Mouse (Mus musculus) hindbrain, embryonic 12.5 days (tissue): ENCODE measurements around the gene Lce1a1. TPM values are rescaled to one million over a fixed set of nuclear protein-coding genes. Genes with fewer than 3 reads are reported as not detected.
"Not testable (repeated sequence)": the region's sequence is repeated elsewhere in the genome, so short reads cannot be mapped to it uniquely, and the experiment has no call there.

Experiments used
- ATAC-seq: fragments of 200-750 bp; cut with Nextera tagmentation; 2 replicates; pipeline ENCODE4 v1.8.0; 2017; ENCODE audit warnings: moderate TSS enrichment; ENCODE audit not compliant: low FRiP score
- H3K27ac ChIP-seq: fragments of 300-500 bp; sonication (generic); 2 replicates; pipeline ENCODE4 v1.5.1; 2016; ENCODE audit warnings: mild to moderate bottlenecking
- H3K27me3 ChIP-seq: fragments of 300-500 bp; sonication (generic); 2 replicates; pipeline ENCODE4 v1.6.1; 2016; ENCODE audit warnings: mild to moderate bottlenecking
- H3K36me3 ChIP-seq: fragments of 300-500 bp; sonication (generic); 2 replicates; pipeline ENCODE4 v1.6.1; 2016; ENCODE audit warnings: mild to moderate bottlenecking
- H3K4me1 ChIP-seq: fragments of 300-500 bp; sonication (generic); 2 replicates; pipeline ENCODE4 v1.6.1; 2016
- H3K4me2 ChIP-seq: fragments of 300-500 bp; sonication (generic); replicated peaks from 2 replicates; pipeline ENCODE4 v1.6.1; 2016; ENCODE audit warnings: mild to moderate bottlenecking
- H3K4me3 ChIP-seq: fragments of 300-500 bp; sonication (generic); 2 replicates; pipeline ENCODE4 v1.5.1; 2016; ENCODE audit warnings: mild to moderate bottlenecking
- H3K9ac ChIP-seq: fragments of 300-500 bp; sonication (generic); 2 replicates; pipeline ENCODE4 v1.6.1; 2016; ENCODE audit warnings: mild to moderate bottlenecking, moderate library complexity
- H3K9me3 ChIP-seq: fragments of 300-500 bp; sonication (generic); replicated peaks from 2 replicates; pipeline ENCODE4 v1.6.1; 2016; ENCODE audit warnings: mild to moderate bottlenecking
- WGBS: fragments of 180-500 bp; shearing (Covaris S2); methylation state at CpG from one replicate; pipeline ENCODE4 v1.1.7; 2016; 5-methylcytosine and 5-hydroxymethylcytosine counted together
- polyA plus RNA-seq: library from polyadenylated mRNA; unstranded; fragments of >200 nt; fragmentation: Nextera tagmentation; extraction: Ambion mirVana; gene quantifications from 2 replicates; pipeline ENCODE4 v1.2.1, GENCODE M21; 2016

The Lce1a1 gene
- polyA plus RNA-seq = not detected in 2 replicates

DNA sequence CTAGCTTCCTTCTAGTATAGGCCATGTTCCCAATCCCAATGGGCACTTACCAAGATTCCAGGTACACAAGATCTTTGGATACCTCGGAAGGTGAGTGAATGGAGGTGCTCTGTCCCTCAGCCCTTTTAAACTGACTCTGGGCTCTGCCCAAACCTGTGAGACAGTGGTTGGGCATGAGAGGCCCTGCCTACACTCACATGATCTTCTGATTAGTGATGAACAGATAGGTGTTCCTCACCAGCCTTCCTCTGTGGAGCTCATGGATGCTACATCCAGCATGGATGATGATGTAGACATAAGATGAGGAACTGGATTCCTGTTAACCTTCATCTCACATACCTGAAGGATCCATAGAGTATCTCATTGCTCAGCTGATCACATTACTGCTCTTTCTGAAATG, at the start of gene Lce1a1:
Gene Lce1a1 (minus strand): TSS at position 101 of the 400 bp plus-strand sequence.
- no peak within 1 kb of the TSS for H3K4me3 ChIP-seq
- H3K27ac ChIP-seq = no peak within 1 kb of the TSS
- no peaks in the 10 kb centered on the region for H3K9me3 ChIP-seq
- 97% methylated on average over 1 of the region's 1 CpGs for WGBS
- no peaks in the 10 kb centered on the region for H3K4me1 ChIP-seq
- no peak within 1 kb of the TSS for H3K4me2 ChIP-seq
- no peak within 1 kb of the TSS for H3K9ac ChIP-seq
- H3K27me3 ChIP-seq = no peaks in the 10 kb centered on the region
- H3K36me3 ChIP-seq = no peaks in the 10 kb centered on the region
- no peak for ATAC-seq

DNA sequence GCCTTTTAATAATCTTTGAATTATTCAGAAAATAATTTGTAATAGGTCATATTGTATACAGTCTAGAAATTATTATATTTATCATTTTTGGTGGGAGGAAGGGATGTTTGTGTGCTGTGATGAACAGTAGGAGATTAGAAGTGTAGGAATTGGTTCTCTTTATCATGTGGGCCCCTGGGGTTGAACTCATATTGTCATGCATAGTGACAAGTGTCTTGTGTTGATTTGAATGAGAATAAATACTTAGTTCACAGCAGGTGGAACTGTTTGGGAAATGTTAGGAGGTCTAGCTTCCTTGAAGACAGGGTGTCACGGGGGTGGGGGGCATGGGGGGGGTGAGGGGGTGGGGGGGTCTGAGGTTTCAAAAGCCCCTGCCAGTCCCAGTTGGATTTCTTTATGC, 46.5 kb upstream of the Lce1a1 start:
- Histone ChIP-seq H3K27ac (no peak overlapping the region), H3K9me3 (no peaks in the 10 kb centered on the region), H3K4me2 (no peak overlapping the region), H3K9ac (no peak overlapping the region), H3K36me3 (no peaks in the 10 kb centered on the region), H3K27me3 (no peaks in the 10 kb centered on the region), H3K4me1 (no peaks in the 10 kb centered on the region), H3K4me3 (no peak overlapping the region)
- ATAC-seq = no peak
- WGBS = 13% methylated on average over 1 of the region's 1 CpGs

DNA sequence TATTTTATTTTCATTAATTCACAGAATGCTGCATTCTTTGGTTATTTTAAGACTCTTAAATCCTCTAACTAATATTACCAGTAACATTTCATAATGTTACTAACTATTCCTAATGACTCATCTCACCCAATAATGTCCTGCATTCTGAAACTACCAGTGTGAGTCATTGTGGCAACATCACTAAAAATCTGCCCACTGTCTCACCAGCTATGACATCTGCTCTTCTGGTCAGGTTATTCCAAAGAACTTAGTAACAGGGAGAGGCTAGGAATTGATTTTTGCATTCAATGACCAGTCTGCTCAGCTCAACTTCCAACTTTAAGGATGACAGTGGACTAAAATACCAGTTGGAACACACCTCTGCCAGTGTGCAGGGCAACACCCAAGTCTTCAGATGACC, 43.6 kb upstream of the Lce1a1 start:
- Histone ChIP-seq H3K4me1 (no peaks in the 10 kb centered on the region), H3K9ac (no peak overlapping the region), H3K36me3 (no peaks in the 10 kb centered on the region), H3K4me3 (no peak overlapping the region), H3K4me2 (no peak overlapping the region), H3K9me3 (no peaks in the 10 kb centered on the region), H3K27me3 (no peaks in the 10 kb centered on the region), H3K27ac (no peak overlapping the region)
- ATAC-seq = no peak

DNA sequence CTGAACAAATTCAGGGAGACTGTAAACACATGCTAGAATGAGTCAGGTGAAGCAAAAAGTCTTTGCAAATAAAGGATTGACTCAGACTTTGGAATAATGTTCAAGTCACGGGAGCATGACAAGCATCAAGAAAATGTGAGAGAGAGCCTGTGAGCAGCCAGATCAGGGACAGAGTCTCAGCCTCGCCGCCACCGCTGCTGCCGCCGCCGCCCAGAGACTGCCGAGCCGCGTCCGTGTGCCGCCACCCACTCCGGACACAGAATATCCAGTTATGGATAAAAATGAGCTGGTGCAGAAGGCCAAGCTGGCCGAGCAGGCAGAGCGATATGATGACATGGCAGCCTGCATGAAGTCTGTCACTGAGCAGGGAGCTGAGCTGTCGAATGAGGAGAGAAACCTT, 41.0 kb upstream of the Lce1a1 start:
- H3K4me3 ChIP-seq, H3K27me3 ChIP-seq, H3K9ac ChIP-seq, H3K4me2 ChIP-seq, H3K4me1 ChIP-seq, ATAC-seq, H3K9me3 ChIP-seq, H3K27ac ChIP-seq, H3K36me3 ChIP-seq: not testable (repeated sequence)
- 72% methylated on average over 16 of the region's 16 CpGs for WGBS

DNA sequence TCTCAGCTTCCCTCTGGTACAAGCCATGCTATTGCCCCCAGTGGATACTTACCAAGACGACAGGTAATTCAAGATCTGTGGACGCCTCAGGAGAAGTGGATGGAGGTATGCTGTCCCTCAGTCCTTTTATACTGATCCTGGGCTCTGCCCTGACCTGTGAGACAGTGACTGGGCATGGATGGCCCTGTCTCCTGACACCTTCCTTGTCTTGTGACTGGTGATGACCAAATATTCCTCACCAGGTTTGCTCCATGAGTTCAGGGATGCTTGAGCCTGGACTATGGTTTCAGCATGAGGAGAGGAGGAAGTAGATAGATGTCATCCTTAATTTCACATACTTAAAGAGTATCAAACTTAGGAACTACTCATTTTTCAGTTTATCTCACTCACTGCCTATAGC, 39.0 kb upstream of the Lce1a1 start, which contains the start of gene Lce1d:
Gene Lce1d (minus strand): TSS at position 101 of the 400 bp plus-strand sequence.
- Histone ChIP-seq H3K4me1 (no peaks in the 10 kb centered on the region), H3K4me3 (no peak within 1 kb of the TSS), H3K27me3 (no peaks in the 10 kb centered on the region), H3K9ac (no peak within 1 kb of the TSS), H3K36me3 (no peaks in the 10 kb centered on the region), H3K27ac (no peak within 1 kb of the TSS), H3K4me2 (no peak within 1 kb of the TSS), H3K9me3 (no peaks in the 10 kb centered on the region)
- WGBS = 77% methylated on average over 2 of the region's 2 CpGs
- ATAC-seq = no peak

DNA sequence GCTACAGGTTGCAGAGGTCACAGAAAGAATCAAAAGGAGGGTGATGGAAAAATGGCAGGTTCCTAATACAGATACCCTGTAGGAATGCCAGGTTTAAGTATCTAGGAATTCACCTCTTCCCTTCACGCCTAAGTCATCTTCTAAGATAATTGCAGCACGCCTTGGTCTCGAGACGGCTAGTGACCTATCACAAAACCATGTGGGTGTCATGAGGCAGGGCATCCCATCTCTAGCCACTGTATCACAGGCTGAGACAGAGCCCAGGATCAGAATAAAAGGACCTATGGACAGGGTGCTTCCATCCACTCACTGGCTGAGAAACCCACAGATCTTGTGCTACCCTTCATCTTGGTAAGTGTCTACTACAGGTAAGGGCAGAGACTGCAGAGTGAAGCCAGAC, 30.8 kb upstream of the Lce1a1 start, which contains the start of gene Lce1c:
Gene Lce1c (plus strand): TSS at position 301 of the 400 bp plus-strand sequence.
- no peak for ATAC-seq
- 92% methylated on average over 4 of the region's 4 CpGs for WGBS

DNA sequence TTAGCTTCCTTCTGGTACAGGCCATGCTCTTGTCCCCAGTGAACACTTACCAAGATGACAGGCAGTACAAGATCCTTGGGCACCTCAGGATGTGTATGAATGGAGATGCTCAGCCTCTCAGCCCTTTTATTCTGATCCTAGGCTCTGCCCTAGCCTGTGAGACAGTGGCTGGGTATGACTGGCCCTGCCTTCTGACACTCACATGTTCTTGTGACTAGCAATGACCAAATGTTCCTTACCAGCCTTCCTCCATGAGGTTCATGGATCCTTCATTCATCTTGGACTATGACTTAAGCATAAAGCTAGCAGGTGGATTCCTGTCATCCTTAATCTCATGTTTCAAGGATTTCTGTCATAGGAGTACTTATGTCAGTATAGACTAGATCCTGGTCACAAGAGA, 22.1 kb upstream of the Lce1a1 start, which contains the start of gene Lce1a2:
Gene Lce1a2 (minus strand): TSS at position 101 of the 400 bp plus-strand sequence.
- Histone ChIP-seq H3K36me3 (no peaks in the 10 kb centered on the region), H3K27me3 (no peaks in the 10 kb centered on the region), H3K4me3 (no peak within 1 kb of the TSS), H3K9ac (no peak within 1 kb of the TSS), H3K9me3 (no peaks in the 10 kb centered on the region), H3K4me2 (no peak within 1 kb of the TSS), H3K27ac (no peak within 1 kb of the TSS), H3K4me1 (no peaks in the 10 kb centered on the region)
- no peak for ATAC-seq

More for the DNA sequence above, 30.8 kb upstream of the Lce1a1 start, which contains the start of gene Lce1c:
- Histone ChIP-seq H3K9me3 (no peaks in the 10 kb centered on the region), H3K27ac (no peak within 1 kb of the TSS), H3K4me3 (no peak within 1 kb of the TSS), H3K27me3 (no peaks in the 10 kb centered on the region), H3K9ac (no peak within 1 kb of the TSS), H3K4me2 (no peak within 1 kb of the TSS), H3K4me1 (no peaks in the 10 kb centered on the region), H3K36me3 (no peaks in the 10 kb centered on the region)

DNA sequence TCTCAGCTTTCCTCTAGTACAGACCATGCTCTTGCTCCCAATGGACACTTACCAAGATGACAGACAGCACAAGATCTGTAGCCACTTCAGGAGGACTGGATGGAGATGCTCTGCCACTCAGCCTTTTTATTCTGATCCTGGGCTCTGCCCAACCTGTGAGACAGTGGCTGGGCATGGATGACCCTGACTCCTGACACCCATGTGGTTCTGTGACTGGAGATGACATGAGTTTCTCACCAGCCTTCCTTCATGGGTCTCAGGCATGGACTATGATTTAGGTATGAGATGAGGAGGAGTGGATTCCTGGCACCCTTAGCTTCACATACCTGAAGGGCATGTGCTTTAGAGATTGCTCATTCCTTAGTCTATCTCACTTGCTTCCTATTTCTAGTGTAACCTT, 8.7 kb upstream of the Lce1a1 start, which contains the start of gene Lce1b:
Gene Lce1b (minus strand): TSS at position 101 of the 400 bp plus-strand sequence.
- Histone ChIP-seq H3K27ac (no peak within 1 kb of the TSS), H3K9me3 (no peaks in the 10 kb centered on the region), H3K9ac (no peak within 1 kb of the TSS), H3K4me2 (no peak within 1 kb of the TSS), H3K27me3 (no peaks in the 10 kb centered on the region), H3K4me3 (no peak within 1 kb of the TSS), H3K36me3 (no peaks in the 10 kb centered on the region), H3K4me1 (no peaks in the 10 kb centered on the region)
- ATAC-seq = no peak

DNA sequence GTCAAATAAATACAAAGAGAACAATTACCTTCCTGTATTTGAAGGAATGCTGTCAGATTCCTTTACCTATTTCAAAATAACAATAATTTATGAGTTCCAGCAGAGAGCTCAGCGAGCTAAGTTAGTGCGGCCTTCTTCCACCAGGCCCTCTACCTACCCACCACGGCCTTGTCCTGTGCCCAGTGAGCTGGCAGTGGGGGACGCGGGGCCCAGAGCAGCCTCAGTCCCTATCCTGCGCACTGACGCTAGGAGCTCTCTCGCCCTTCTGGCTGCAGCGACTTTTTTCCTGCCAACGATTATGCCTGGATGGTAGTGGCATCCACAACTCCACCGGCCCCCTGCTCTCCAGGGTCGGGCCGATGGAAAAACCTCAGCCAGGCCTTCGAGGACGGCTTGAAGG, 8.3 kb downstream of the Lce1a1 start:
- Histone ChIP-seq H3K9me3 (no peaks in the 10 kb centered on the region), H3K4me2 (no peak overlapping the region), H3K4me3 (no peak overlapping the region), H3K9ac (no peak overlapping the region), H3K36me3 (no peaks in the 10 kb centered on the region), H3K27me3 (no peaks in the 10 kb centered on the region), H3K27ac (no peak overlapping the region), H3K4me1 (no peaks in the 10 kb centered on the region)
- no peak for ATAC-seq
- 90% methylated on average over 15 of the region's 15 CpGs for WGBS

DNA sequence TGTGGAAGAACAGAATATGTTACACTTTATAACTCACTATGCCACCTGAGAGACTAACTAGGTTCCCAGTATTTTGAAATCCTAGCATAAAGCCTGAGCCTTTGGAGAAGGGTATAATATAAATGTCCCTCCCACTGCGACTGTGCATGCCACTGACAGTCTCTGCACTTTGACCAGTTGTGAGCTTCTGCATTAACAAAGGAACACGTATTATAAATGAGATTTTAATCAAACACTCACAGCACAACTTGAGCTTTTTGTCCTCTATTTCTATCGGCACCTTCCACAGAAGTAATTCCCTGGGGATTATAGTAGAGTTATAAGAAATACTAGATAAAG, 9.5 kb downstream of the Lce1a1 start:
- WGBS = 79% methylated on average over 3 of the region's 3 CpGs
- Histone ChIP-seq H3K4me1 (no peaks in the 10 kb centered on the region), H3K36me3 (no peaks in the 10 kb centered on the region), H3K27me3 (no peaks in the 10 kb centered on the region), H3K4me2 (no peak overlapping the region), H3K9ac (no peak overlapping the region), H3K27ac (no peak overlapping the region), H3K4me3 (no peak overlapping the region), H3K9me3 (no peaks in the 10 kb centered on the region)
- no peak for ATAC-seq

DNA sequence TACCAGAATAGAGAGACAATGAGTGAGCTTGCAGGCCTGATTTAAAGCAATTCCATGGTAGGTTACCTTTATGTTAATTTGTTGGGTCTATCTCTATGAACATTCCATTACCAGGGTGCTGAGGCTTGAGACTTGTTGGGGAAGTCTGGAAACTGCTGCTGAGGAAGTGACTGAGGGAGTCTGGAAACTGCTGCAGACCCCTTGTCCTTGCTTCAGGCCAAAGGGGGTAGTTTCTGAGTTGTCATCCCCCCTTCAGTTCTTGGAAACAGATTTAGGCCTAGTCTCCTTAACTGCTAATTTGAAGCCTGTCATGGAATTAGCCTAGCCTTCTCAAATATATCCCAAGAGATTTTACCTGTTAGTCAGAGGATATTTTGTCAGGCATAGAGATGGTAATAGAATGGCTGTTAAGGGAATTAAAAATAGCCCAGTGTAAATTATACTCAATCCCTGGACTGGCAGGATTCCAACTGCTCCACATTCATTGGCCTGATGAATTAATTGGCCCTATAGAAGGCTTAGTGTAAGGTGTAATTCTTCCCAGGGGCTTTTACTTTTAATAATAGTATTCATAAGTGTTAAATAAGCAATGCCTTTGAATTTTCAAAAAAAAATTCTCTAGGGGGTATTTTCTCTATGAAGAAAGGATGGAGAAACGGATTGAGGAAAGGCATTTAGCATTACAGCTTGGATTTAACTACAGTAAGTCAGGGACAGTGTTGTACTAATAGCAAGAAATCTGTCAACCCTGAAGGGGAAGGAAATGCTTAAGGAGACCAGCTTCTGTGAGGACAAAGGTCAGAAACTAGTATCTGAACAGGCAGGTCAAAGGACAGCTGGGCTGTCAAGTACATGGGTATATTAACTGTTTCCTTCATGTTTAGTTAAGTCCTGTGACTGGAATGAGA, 10.1 kb downstream of the Lce1a1 start:
- H3K4me3 ChIP-seq = no peak overlapping the region
- peak; percentile 16; the same call in 1 of the 2 replicates for ATAC-seq
- no peak overlapping the region for H3K9ac ChIP-seq
- WGBS = 44% methylated on average over 1 of the region's 1 CpGs
- H3K27me3 ChIP-seq = no peaks in the 10 kb centered on the region
- no peaks in the 10 kb centered on the region for H3K36me3 ChIP-seq
- H3K9me3 ChIP-seq = no peaks in the 10 kb centered on the region
- H3K27ac ChIP-seq = no peak overlapping the region
- H3K4me2 ChIP-seq = no peak overlapping the region
- no peaks in the 10 kb centered on the region for H3K4me1 ChIP-seq

DNA sequence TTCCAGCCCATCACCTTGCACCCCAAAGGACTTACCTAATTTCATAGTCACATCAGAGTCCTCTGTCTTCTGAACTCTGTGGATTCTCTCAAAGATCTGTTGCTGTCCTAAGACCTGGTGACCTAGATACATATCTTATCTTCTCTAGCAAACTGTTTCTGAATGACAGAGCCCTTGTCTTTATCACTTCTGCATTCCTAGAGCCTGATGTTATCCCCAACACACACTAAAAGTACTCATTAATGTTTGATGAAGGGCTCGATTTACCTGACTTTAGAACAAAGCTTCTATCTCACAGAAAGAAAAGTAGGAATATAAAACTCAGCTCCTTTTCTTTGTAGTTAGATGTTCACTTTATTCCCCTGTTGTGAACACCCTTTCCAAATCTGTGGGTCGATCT, 26.5 kb downstream of the Lce1a1 start, which contains the start of gene Lce6a:
Gene Lce6a (minus strand): TSS at position 101 of the 400 bp plus-strand sequence.
- ATAC-seq = no peak

DNA sequence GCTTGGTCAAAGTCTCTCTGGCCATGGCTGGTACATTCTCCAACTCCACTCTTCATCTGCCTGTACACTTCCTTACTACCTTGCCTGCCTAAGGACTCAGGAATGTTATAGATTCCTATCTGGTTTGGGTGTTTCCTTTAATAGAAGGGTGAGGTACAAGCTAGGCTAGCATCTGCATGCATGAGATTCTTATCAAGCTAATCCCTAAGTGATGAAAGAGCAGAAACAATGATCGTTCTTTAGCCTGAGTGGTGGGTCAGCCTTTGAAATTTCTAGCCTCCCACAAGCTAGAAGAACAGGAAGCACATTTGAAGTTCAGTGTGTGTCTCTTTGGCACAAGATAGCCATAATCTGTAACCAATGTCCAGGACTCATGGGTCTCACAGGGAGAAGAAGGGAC, 38.3 kb downstream of the Lce1a1 start:
- Histone ChIP-seq H3K4me2 (no peak overlapping the region), H3K9me3 (no peaks in the 10 kb centered on the region), H3K27ac (no peak overlapping the region), H3K36me3 (no peaks in the 10 kb centered on the region), H3K4me1 (no peaks in the 10 kb centered on the region), H3K9ac (no peak overlapping the region), H3K4me3 (no peak overlapping the region), H3K27me3 (no peaks in the 10 kb centered on the region)
- 70% methylated on average over 1 of the region's 1 CpGs for WGBS
- ATAC-seq = no peak

More for the DNA sequence above, 26.5 kb downstream of the Lce1a1 start, which contains the start of gene Lce6a:
- Histone ChIP-seq H3K4me2 (no peak within 1 kb of the TSS), H3K9me3 (no peaks in the 10 kb centered on the region), H3K4me3 (no peak within 1 kb of the TSS), H3K27ac (no peak within 1 kb of the TSS), H3K27me3 (no peaks in the 10 kb centered on the region), H3K4me1 (no peaks in the 10 kb centered on the region), H3K36me3 (no peaks in the 10 kb centered on the region), H3K9ac (no peak within 1 kb of the TSS)
- WGBS = 76% methylated on average over 2 of the region's 2 CpGs
